Mouse (Mus musculus) forebrain, embryonic 10.5 days (tissue): ENCODE results near the gene Ccnk. TPM values are rescaled to one million over a fixed set of nuclear protein-coding genes. Genes with fewer than 3 reads are reported as not detected.

ENCODE experiments used
- DNase-seq: peaks from one replicate; pipeline ENCODE4 v3.0.0-alpha.2; 2017; ENCODE audit warnings: low spot score; ENCODE audit errors: extremely low spot score
- H3K27ac ChIP-seq: fragments of 300-500 bp; sonication (generic); 2 replicates; pipeline ENCODE4 v1.5.1; 2016; ENCODE audit warnings: mild to moderate bottlenecking
- H3K27me3 ChIP-seq: fragments of 300-500 bp; sonication (generic); 2 replicates; pipeline ENCODE4 v1.6.1; 2016; ENCODE audit warnings: mild to moderate bottlenecking; ENCODE audit not compliant: poor library complexity, severe bottlenecking
- H3K36me3 ChIP-seq: fragments of 300-500 bp; sonication (generic); replicated peaks from 2 replicates; pipeline ENCODE4 v1.6.1; 2016; ENCODE audit warnings: mild to moderate bottlenecking, moderate library complexity
- H3K4me1 ChIP-seq: fragments of 300-500 bp; sonication (generic); 2 replicates; pipeline ENCODE4 v1.6.1; 2016
- H3K4me3 ChIP-seq: fragments of 300-500 bp; sonication (generic); 2 replicates; pipeline ENCODE4 v1.5.1; 2016; ENCODE audit warnings: mild to moderate bottlenecking, moderate library complexity
- H3K9me3 ChIP-seq: fragments of 300-500 bp; sonication (generic); 2 replicates; pipeline ENCODE4 v1.6.1; 2016; ENCODE audit warnings: mild to moderate bottlenecking, moderate library complexity
- WGBS: fragments of 180-500 bp; shearing (Covaris S2); methylation state at CpG from one replicate; pipeline ENCODE4 v1.1.7; 2016; 5-methylcytosine and 5-hydroxymethylcytosine counted together
- polyA plus RNA-seq: library from polyadenylated mRNA; unstranded; fragments of >200 nt; fragmentation: Nextera tagmentation; extraction: Ambion mirVana; gene quantifications from 2 replicates; pipeline ENCODE4 v1.2.1, GENCODE M21; 2016

Ccnk gene
- polyA plus RNA-seq, 1 experiment from 2014 or later = 3.2 TPM

DNA sequence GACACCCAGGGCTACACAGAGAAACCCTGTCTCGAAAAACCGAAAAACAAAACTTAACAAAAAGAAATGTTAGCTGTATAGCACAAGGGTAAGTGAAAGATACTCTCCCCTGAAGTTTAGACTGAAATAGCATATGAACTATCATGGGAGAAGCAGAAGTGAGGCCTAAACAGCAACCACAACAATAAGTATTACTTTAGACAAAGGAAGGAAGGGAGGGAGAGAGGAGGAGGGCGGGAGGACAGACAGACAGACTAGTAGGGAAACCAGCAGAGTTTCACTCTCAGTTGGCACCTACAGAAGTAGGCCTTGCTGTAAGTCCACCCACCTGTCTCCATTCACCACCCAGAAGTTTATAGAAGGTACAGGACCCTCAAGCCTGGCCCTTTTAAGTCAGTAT lies 8.9 kb upstream of the Ccnk start:
- H3K9me3 ChIP-seq = no peaks in the 10 kb centered on the region
- 89% methylated on average over 3 of the region's 3 CpGs for WGBS

DNA sequence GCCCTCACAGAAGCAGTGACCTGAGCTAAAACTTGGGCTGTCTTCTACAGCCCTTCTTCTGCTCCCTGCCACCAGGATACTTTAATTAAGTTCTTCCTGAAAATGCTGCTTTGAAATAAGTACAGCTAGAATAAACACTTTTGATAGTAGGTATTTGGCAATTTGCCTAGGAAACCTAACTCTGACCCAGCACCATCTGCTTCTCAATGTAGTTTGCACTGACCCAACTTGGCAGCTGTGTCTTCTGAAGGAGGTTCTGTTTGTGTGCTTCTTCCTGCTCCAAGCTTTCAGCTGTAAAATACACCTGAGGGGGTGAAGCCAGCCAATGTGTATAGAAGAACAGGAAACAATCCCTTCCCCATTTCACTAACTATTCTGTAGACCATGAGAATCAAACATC lies 8.0 kb upstream of the Ccnk start:
- H3K27me3 ChIP-seq = no peaks in the 10 kb centered on the region
- H3K36me3 ChIP-seq = no peaks in the 10 kb centered on the region
- no peak for DNase-seq
- H3K9me3 ChIP-seq = no peaks in the 10 kb centered on the region
- H3K4me3 ChIP-seq = no peak overlapping the region
- no peak overlapping the region for H3K27ac ChIP-seq
- H3K4me1 ChIP-seq = peaks cover 9% of the 10 kb centered on the region

More for the DNA sequence above, 8.9 kb upstream of the Ccnk start:
- DNase-seq = no peak
- H3K4me1 ChIP-seq = peaks cover 7% of the 10 kb centered on the region; the same call in 1 of the 2 replicates
- H3K4me3 ChIP-seq = no peak overlapping the region
- H3K36me3 ChIP-seq = no peaks in the 10 kb centered on the region
- H3K27me3 ChIP-seq = no peaks in the 10 kb centered on the region
- H3K27ac ChIP-seq = no peak overlapping the region

DNA sequence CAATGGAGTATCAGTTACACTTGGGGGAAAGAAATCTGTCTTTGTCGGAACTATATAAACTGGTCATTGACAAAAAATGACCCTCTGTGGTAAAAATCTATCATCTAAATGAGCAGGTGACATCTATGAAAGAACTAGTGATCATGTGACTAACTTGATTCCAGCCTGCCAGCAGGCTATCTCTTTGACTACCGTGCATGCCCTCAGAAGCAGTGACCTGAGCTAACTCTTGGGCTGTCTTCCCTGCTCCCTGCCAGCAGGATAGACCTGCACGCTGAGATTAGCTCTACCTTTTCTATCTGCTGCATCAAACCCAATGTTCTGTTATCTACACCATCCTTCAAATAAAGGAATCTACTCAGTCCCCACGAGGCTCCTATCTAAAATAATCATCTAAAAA lies 6.7 kb upstream of the Ccnk start:
- H3K4me1 ChIP-seq = peaks cover 22% of the 10 kb centered on the region
- WGBS = 78% methylated on average over 4 of the region's 4 CpGs
- no peaks in the 10 kb centered on the region for H3K27me3 ChIP-seq
- H3K9me3 ChIP-seq = no peaks in the 10 kb centered on the region
- DNase-seq = no peak
- H3K4me3 ChIP-seq = no peak overlapping the region
- H3K27ac ChIP-seq = no peak overlapping the region
- H3K36me3 ChIP-seq = no peaks in the 10 kb centered on the region

DNA sequence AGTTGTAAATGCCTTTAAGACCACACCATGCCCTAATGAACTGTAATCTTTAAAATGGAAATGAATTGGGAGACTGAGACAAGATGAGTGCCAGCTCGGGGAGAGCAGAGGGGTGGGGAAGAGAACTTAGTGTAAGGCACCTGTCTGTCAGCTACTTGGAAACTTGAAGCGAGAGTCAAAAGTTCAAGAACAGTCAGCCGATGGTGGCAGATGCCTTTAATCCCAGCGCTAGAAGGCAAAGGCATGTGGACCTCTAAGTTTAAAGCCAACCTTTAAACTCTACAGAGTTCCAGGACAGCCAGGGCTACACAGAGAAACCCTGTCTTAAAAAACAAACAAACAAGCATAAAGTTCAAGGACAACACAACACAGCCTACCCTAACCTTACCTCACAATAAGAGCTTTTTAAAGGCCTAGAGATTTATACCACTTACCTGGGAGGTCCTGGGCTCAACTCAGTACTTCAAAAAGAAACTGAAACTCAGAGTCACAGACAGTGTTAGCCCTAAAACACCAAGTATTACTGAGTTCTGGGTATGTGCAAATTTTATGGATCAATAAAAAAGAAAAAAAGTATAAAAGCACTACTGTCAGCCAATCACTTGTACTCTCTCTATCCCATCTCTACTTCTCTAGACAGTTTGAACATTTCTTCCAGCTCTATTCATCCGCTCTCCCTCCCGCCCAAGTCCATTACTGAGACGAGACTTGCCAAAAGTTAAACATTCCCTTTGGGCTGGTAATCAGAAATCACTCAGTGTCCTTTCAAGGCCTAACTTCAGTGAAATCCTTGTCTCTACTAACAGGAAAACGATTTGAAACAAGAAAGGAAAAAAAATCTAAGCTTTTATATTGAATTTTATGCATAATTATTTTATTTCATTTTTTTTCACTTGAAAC lies 4.5 kb upstream of the Ccnk start:
- DNase-seq = no peak
- no peak overlapping the region for H3K27ac ChIP-seq
- no peaks in the 10 kb centered on the region for H3K9me3 ChIP-seq
- H3K27me3 ChIP-seq = no peaks in the 10 kb centered on the region
- H3K4me1 ChIP-seq = peaks cover 28% of the 10 kb centered on the region
- 80% methylated on average over 8 of the region's 8 CpGs for WGBS
- no peak overlapping the region for H3K4me3 ChIP-seq
- H3K36me3 ChIP-seq = no peaks in the 10 kb centered on the region

DNA sequence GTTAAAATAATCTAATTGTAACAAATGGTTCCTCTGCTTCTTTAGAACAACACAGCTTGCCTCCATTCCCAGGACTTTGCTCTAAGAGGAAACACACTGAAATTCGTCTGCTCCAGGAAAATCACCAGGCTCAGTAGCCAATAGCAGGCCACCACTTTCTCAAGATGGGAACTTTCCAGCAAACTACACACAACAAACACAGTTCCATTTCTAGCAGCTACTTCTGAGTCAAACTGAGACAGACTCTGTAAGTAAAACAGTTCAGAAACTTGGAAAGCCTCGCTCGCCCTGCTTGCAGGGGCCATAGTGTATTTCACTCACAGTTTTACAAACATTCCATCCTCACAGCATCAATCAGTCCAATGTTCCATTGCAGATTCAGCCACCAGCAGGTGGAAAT lies 3.0 kb upstream of the Ccnk start:
- Histone ChIP-seq H3K4me3 (no peak overlapping the region), H3K27ac (no peak overlapping the region), H3K4me1 (peaks cover 40% of the 10 kb centered on the region), H3K36me3 (no peaks in the 10 kb centered on the region), H3K27me3 (no peaks in the 10 kb centered on the region), H3K9me3 (no peaks in the 10 kb centered on the region)
- 73% methylated on average over 3 of the region's 3 CpGs for WGBS
- no peak for DNase-seq

DNA sequence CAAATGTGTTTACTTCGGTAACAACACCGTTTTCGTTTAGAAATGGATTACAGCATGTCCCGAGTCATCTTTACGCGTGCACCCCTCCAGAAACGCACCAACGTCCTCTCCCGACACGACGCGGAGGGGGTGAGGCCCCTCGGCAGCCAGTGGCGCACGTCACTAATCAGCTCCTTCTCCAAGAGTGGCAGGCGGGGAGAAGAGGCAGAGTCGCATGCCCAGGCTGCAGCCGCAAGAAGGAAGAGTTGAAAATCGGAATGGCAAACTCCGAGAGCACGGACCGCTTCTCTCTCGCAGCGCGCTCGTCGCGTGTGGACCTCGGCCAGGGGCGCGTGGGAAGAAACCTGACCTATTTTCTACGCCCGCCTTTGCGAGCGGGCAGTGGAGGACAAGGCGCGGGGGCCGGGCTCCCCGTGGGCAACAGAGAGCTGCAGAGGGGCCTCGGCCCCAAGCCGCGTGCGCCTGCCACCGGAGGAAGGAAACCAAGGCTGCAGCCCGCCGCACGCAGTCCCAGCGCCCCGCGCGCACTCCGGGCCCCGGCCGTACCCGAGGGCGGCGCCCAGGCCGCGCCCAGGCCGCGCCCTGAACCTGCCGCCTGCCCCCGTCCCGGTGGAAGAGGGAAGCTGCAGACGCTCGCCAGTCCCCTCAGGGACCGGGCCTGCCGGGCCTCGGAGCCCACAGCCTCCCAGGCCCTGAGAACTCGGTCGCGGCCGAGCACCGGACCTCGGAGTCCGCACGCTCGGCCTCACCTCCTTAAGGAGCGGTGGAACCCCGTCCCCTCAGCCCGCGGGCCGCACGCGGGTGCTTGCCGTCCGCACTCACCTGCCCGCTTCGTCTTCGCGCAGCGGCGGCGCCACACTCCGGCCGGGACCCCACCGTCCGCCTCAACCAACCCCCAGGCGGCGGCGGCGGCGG lies 791 bp upstream of the Ccnk start:
- WGBS = under 1% methylated on average over 98 of the region's 103 CpGs
- Histone ChIP-seq H3K4me1 (peaks cover 37% of the 10 kb centered on the region), H3K27me3 (no peaks in the 10 kb centered on the region), H3K9me3 (no peaks in the 10 kb centered on the region), H3K36me3 (peaks cover 19% of the 10 kb centered on the region), H3K27ac (peak overlapping the region; percentile 95), H3K4me3 (peak overlapping the region; percentile 98)
- DNase-seq = peak; percentile 51

DNA sequence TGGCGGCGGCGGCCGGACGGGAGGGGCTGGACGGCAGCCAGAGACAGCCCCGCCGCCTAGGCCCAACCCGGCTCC lies 296 bp upstream of the Ccnk start, which contains the start of gene Setd3:
Gene Setd3, minus strand, starts transcription at position 69 of the 75 bp plus-strand sequence.
- Histone ChIP-seq H3K36me3 (peaks cover 24% of the 10 kb centered on the region), H3K27ac (peak within 1 kb of the TSS; percentile 95), H3K4me1 (peaks cover 37% of the 10 kb centered on the region), H3K4me3 (peak within 1 kb of the TSS; percentile 98), H3K27me3 (no peaks in the 10 kb centered on the region), H3K9me3 (no peaks in the 10 kb centered on the region)
- no peak for DNase-seq
- WGBS = 1% methylated on average over 9 of the region's 9 CpGs

DNA sequence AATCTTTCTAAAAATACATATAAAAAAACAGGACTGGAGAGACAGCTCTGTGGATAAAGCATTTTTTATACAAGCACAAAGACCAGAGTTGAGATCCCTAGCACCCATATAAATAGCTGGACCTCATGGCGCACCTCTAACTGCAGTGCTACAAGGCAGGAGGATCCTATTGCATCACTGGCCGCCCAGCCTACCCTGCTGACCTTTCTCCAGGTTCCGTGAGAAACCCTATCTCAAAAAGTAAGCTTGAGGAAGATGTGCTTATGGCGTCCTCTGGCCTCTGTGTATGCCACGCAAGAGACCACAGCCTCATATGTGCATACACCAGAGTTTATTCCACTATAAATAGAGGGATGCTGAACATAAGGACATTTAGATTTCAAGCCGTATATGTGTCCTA lies 2.3 kb downstream of the Ccnk start:
- 93% methylated on average over 6 of the region's 6 CpGs for WGBS
- Histone ChIP-seq H3K4me3 (no peak overlapping the region), H3K27me3 (no peaks in the 10 kb centered on the region), H3K4me1 (peaks cover 32% of the 10 kb centered on the region), H3K36me3 (peaks cover 49% of the 10 kb centered on the region), H3K9me3 (no peaks in the 10 kb centered on the region), H3K27ac (no peak overlapping the region)
- no peak for DNase-seq

DNA sequence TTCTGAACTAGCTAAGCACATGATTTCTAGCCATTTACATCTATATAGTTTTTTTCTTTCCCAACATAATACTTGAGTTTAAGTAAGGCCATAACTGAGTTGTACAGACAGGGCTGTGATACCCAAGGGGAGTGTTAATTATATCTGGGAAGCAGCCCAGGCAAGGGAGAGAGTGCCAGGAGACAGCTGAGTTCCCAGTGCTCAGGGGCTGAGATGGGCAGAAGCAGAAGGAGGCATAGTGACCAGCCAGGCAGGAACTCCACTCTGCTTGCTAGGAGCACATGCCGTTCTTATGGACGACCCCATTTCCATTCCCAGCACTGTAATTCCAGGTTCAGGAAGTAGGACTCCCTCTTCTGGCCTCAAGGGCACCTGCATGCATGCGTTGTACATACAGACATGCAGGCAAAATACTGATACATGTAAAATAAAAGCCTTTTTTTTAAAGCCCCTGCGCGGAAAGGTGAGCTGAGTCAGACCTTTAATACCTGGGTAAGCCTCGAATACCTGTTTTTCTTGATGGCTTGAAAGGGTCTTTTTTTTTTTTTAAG lies 8.2 kb downstream of the Ccnk start:
- H3K36me3 ChIP-seq = peaks cover 96% of the 10 kb centered on the region
- no peaks in the 10 kb centered on the region for H3K9me3 ChIP-seq
- DNase-seq = no peak
- no peaks in the 10 kb centered on the region for H3K27me3 ChIP-seq
- H3K4me3 ChIP-seq = no peak overlapping the region
- no peaks in the 10 kb centered on the region for H3K4me1 ChIP-seq
- no peak overlapping the region for H3K27ac ChIP-seq
- WGBS = 94% methylated on average over 6 of the region's 6 CpGs

DNA sequence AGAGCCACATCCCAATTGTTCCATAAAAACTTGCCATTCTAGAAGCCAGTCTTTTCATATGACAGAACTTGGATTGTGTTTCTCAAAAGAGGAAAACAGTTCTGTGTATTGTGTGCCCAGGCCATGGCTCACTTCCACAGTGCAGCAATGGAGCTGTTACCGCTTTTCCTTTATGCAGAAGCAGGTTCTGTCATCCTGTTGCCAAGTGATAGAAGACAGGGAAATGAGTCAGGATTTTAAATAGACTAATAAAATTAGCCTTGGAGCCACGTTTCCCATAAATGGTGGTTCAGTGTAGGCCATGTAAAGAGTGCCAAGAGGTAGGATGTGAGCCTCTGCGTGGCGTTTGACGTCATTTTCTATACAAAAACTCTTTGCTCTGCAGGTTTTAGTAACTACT lies 14.5 kb downstream of the Ccnk start:
- 93% methylated on average over 5 of the region's 5 CpGs for WGBS
- DNase-seq = no peak
- no peak overlapping the region for H3K4me3 ChIP-seq
- H3K27ac ChIP-seq = no peak overlapping the region
- no peaks in the 10 kb centered on the region for H3K4me1 ChIP-seq
- H3K27me3 ChIP-seq = no peaks in the 10 kb centered on the region
- peaks cover 100% of the 10 kb centered on the region for H3K36me3 ChIP-seq
- no peaks in the 10 kb centered on the region for H3K9me3 ChIP-seq

DNA sequence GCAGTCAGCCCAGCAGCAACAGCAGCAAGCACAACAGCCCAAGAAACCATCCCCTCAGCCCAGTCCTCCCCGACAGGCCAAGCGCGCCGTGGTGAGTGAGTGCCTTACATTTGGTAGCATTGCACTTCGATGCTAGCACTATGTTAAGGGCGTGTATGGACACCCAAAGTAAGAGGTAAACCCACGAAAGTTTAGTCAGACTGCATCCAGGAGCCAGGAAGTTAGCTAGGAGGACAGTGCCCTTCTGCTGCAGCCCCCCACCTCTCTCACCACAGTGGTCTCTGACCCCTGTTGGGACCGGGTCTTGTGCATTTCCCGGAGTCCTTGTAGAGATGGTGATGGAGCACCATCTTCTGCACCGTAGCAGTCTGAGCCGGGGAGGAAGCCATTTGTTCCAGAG lies 16.4 kb downstream of the Ccnk start:
- DNase-seq = no peak
- no peaks in the 10 kb centered on the region for H3K9me3 ChIP-seq
- 95% methylated on average over 11 of the region's 11 CpGs for WGBS
- no peak overlapping the region for H3K27ac ChIP-seq
- no peak overlapping the region for H3K4me3 ChIP-seq
- no peaks in the 10 kb centered on the region for H3K27me3 ChIP-seq
- peaks cover 100% of the 10 kb centered on the region for H3K36me3 ChIP-seq
- no peaks in the 10 kb centered on the region for H3K4me1 ChIP-seq

DNA sequence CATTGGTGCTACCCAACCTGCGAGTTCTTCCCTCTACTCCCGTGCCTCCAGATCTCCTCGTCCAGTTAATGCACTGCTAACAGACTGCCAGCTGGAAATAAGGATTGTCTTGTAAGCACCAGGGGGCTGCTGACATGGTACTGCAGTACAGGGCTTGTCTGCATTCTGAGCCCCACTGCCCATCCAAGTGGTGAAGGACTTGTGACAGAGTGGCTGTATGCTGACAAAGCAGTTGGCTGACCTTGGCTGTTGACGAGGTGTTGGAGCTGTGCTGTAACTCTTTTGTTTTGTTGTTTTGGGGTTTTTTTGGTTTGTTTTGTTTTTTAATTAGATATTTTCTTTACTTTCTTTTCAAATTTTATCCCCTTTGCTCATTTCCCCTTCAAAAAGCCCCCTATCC lies 19.1 kb downstream of the Ccnk start:
- Histone ChIP-seq H3K4me3 (no peak overlapping the region), H3K27ac (no peak overlapping the region), H3K36me3 (peaks cover 100% of the 10 kb centered on the region), H3K9me3 (no peaks in the 10 kb centered on the region), H3K4me1 (no peaks in the 10 kb centered on the region), H3K27me3 (no peaks in the 10 kb centered on the region)
- WGBS = 88% methylated on average over 4 of the region's 4 CpGs
- no peak for DNase-seq

DNA sequence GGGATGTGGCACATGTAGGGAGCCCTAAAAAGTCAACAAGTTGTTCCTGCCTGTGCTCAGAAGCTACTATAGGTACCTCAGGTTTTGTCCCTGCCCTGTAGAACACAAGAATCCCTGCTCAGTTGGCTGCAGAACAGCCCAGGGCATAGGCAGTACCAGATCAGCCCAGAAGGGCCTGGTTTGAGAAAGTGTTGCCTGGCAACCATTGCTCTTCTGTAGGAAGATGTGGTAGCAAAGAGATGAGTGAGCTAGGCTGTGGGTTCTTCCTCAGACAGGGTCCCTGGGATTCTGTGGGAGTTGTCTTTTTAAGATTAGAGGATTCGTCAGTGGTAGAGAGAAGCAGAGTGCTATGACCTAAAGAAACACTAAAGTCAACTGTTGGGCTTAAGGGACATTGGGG lies 20.7 kb downstream of the Ccnk start:
- Histone ChIP-seq H3K9me3 (no peaks in the 10 kb centered on the region), H3K4me3 (no peak overlapping the region), H3K27ac (no peak overlapping the region), H3K27me3 (no peaks in the 10 kb centered on the region), H3K36me3 (peaks cover 99% of the 10 kb centered on the region), H3K4me1 (0 out of 2 replicates have a peak, but pooled peaks cover 6% of the 10 kb centered on the region)
- 93% methylated on average over 1 of the region's 1 CpGs for WGBS
- DNase-seq = no peak
